Mouse (Mus musculus): ENCODE results near the gene Eng.

- TF ChIP-seq ZNF384 (IDR thresholded peaks at IDR 0.05; ENCODE audit: low read depth, low read length) (no peak), HCFC1 (IDR thresholded peaks at IDR 0.05; ENCODE audit: borderline replicate concordance, insufficient read depth, low read length) (no peak), CHD2 (IDR thresholded peaks at IDR 0.05; ENCODE audit: low read depth, low read length) (no peak)
These were observed 6.8 kb upstream of the Eng start for GRCm38 (mm10) chr2:32639632-32640031.

Data from ES-E14 (cell line).